Mouse (Mus musculus): Measurements from ENCODE around the gene Slc30a2.

- TF ChIP-seq EP300 (IDR thresholded peaks at IDR 0.05) (peak; percentile 80), CTCF (IDR thresholded peaks at IDR 0.05) (peak; percentile 43)
Measured at GRCm38 (mm10) chr4:134397121-134397520, 54.1 kb downstream of the Slc30a2 start.

Measured in lung, postnatal 0 days (tissue).